Mouse (Mus musculus) E14TG2a.4 (cell line): ENCODE measurements around the gene Myo10.

ENCODE experiments used
- CTCF ChIP-seq: conservative IDR thresholded peaks from 2 replicates; pipeline ENCODE4 v1.5.1; 2014; ENCODE audit warnings: low read length
- NANOG ChIP-seq: IDR thresholded peaks from 2 replicates; pipeline ENCODE4 v1.6.1; 2014; ENCODE audit warnings: borderline replicate concordance, low read length, mixed read lengths
- POU5F1 ChIP-seq: IDR thresholded peaks from 2 replicates; pipeline ENCODE4 v1.6.1; 2014; ENCODE audit warnings: low read length, borderline replicate concordance

DNA sequence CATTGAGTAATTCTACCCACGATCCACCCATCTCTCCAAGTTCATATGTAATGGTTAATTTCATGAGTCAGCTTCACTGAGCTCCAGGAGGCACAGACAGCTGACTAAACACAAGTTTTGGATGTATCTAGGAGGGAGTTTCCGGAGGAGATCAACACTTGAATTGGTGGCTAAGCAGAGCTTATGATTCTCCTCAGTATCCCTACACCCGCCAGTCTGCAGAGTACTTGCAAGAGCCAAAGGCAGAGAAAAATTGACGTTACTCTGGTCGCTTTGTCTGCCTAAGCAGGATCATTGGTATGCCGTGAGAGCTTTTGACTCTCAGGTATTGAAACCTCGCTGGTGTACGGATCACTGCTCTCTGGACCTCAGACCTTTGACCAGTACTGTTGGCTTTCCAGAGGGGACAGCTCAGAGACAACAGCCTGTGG is 204.2 kb downstream of the Myo10 start:
- TF ChIP-seq CTCF (no peak), NANOG (no peak), POU5F1 (no peak)
